In the genomic region with DNA sequence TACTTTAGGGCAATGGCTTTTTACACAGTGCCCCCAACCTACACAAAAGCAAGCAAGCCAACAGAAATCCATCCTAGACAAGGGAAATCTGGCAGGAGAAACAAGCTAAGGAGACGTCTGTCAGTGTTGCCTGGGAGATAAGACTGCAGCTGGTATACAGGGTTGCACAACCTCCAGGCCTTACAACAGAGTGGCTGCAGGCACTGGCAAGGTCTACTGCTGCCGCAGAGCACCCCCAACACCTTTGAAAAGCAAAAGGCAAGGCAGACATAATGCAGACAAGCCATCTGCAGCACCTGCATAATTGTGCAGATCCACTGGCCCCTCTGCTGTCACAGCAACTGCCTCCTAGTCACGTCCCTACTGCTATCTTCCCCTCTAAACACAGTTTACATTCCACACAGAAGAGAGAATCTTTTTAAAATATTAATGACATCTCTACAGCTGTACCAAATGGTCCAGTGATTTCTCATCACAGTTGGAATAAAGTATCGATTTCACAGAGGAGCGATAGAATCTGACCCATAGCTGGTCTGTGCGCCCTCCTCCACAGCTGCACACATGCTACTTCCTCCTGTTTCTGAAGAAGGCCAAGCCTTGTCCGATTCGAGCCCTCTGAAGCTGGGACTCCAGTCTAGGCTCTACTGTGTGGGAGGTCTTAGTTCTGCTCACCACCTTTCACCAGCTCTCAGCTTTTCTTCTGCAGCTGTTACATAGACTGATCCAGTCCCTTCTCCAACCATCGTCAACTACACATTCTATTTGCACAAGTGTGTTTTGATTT, we compare ENCODE assay signal across 9 mouse cellular contexts. TPM values are rescaled to one million over a fixed set of nuclear protein-coding genes. Genes with fewer than 3 reads are reported as not detected.
DNase-seq lines count a peak whose midpoint lies in the region; ATAC-seq and TF ChIP-seq lines count a peak whose summit lies in the region.
"Had no signal": no experiment of that assay in that cellular context is flagged by ENCODE, and none has a peak within 500 bp of the region (broad histone marks: within the 10 kb centered on the region; RNA-seq: fewer than 3 reads in every experiment).

No protein-coding gene starts in this region.

- H3K27me3 ChIP-seq in heart, embryonic 15.5 days = no peaks in the 10 kb centered on the region

- 34% methylated on average over 9 of the region's 9 CpGs for WGBS in heart, embryonic 15.5 days
- 30% methylated on average over 9 of the region's 9 CpGs for WGBS in lung, adult 2 months
- WGBS in olfactory bulb, adult 2 months = 37% methylated on average over 9 of the region's 9 CpGs

- peak overlapping the region; percentile 9; the same call in 1 of the 2 replicates for H3K4me2 ChIP-seq in heart, embryonic 15.5 days

- H3K36me3 ChIP-seq in heart, embryonic 15.5 days = no peaks in the 10 kb centered on the region

- H3K9me3 ChIP-seq in heart, embryonic 15.5 days (replicated peaks) = no peaks in the 10 kb centered on the region

- ATAC-seq in heart, embryonic 15.5 days (replicated peaks; ENCODE audit: insufficient number of reproducible peaks, insufficient read depth, low FRiP score, low read depth) = peak; percentile 75; the same call in 1 of the 2 replicates

- H3K4me1 ChIP-seq in heart, embryonic 15.5 days (replicated peaks) = peaks cover 19% of the 10 kb centered on the region
- peaks cover 21% of the 10 kb centered on the region for H3K4me1 ChIP-seq in lung, adult 2 months (ENCODE audit: control insufficient read depth, insufficient read depth, low read length)
- H3K4me1 ChIP-seq in olfactory bulb, adult 2 months (ENCODE audit: control insufficient read depth, insufficient read depth, low read length) = peaks cover 9% of the 10 kb centered on the region

- H3K9ac ChIP-seq in heart, embryonic 15.5 days = no peak overlapping the region

- H3K27ac ChIP-seq in heart, embryonic 15.5 days = peak overlapping the region; percentile 3
- H3K27ac ChIP-seq in olfactory bulb, adult 2 months (ENCODE audit: insufficient read depth, low read depth, low read length) = peak overlapping the region; percentile 58

- TF ChIP-seq POLR2A in lung, adult 2 months (IDR thresholded peaks at IDR 0.05; ENCODE audit: borderline replicate concordance, extremely low read depth, low read depth, low read length) = no peak
- no peak for TF ChIP-seq POLR2A in olfactory bulb, adult 2 months (IDR thresholded peaks at IDR 0.05; ENCODE audit: insufficient read depth, low read depth, low read length)

- peak; percentile 42 to 50 for DNase-seq in heart, adult 18-20 months
- no peak for DNase-seq in heart, adult 8-10 months (ENCODE audit: low spot score)
- peak; percentile 58 to 59 for DNase-seq in adrenal gland, postnatal 36 days
- DNase-seq in lung, adult 2 months = peak; percentile 38
- no peak for DNase-seq in cerebellum, postnatal 25 days
- no peak for DNase-seq in left cerebral cortex, adult 18-20 months (ENCODE audit: low spot score in 2 of 2)

- H3K4me3 ChIP-seq in heart, embryonic 15.5 days = no peak overlapping the region
- no peak overlapping the region for H3K4me3 ChIP-seq in lung, adult 2 months (replicated peaks; ENCODE audit: extremely low read depth, low read depth, low read length)
- no peak overlapping the region for H3K4me3 ChIP-seq in olfactory bulb, adult 2 months (ENCODE audit: insufficient read depth, low read depth, low read length)

- no peak for TF ChIP-seq CTCF in lung, adult 2 months (IDR thresholded peaks at IDR 0.05; ENCODE audit: insufficient read depth, low read length)
- TF ChIP-seq CTCF in olfactory bulb, adult 2 months (IDR thresholded peaks at IDR 0.05; ENCODE audit: insufficient read depth, low read depth, low read length) = no peak

RNA-seq across cellular contexts. Expression of gene Rnf217, which starts 16.1 kb away (rescaled TPM):
- total RNA-seq in heart, adult 18-20 months (2021) = 1 to 10 TPM; 3.5 to 3.8 TPM
- 1 to 10 TPM; 3.7 to 4.5 (median 4.0) TPM for total RNA-seq in heart, adult 8-10 months (2022)
- 10 to 100 TPM in 1 of 2 experiments, 1 to 10 TPM in 1; 8.8 to 10.8 TPM for total RNA-seq in adrenal gland, postnatal 36 days (2021)
- 0.88 and 1.0 TPM in 2 replicates for polyA plus RNA-seq in heart, embryonic 15.5 days (2015; fragmentation: Nextera tagmentation; extraction: Ambion mirVana)
- 2.5 and 2.6 TPM in 2 replicates for polyA plus RNA-seq in lung, adult 2 months (2012; rRNA removed)
- not detected in 2 replicates for polyA plus RNA-seq in olfactory bulb, adult 2 months (2012; ENCODE audit: insufficient read depth, insufficient read length, low replicate concordance, missing spikeins)
- 10 to 100 TPM; 11.1 to 13.5 TPM for total RNA-seq in left cerebral cortex, adult 18-20 months (2021)
- total RNA-seq: MEL had no signal

Comparison
In these comparisons a context has a peak if more than half of its experiments do, and no peak if none do; other contexts are left out.
1. DNase-seq: peak in heart, adult 18-20 months (2 of 2), adrenal gland, postnatal 36 days (2 of 2) and lung, adult 2 months (single experiment); none in heart, adult 8-10 months (single experiment), cerebellum, postnatal 25 days (0 of 2) and left cerebral cortex, adult 18-20 months (0 of 2).